Mouse (Mus musculus): ENCODE results near the gene Tlr5.

GRCm38 (mm10) chr1:182959251-182959691, 4.7 kb downstream of the Tlr5 start:
- no peak for TF ChIP-seq CTCF (conservative IDR thresholded peaks at IDR 0.05; ENCODE audit: low read length)
- TF ChIP-seq POU5F1 (IDR thresholded peaks at IDR 0.05; ENCODE audit: borderline replicate concordance, low read length): no peak
- no peak for TF ChIP-seq NANOG (IDR thresholded peaks at IDR 0.05; ENCODE audit: borderline replicate concordance, low read length)
